Mouse (Mus musculus) liver, adult 2 months (tissue): ENCODE data around the gene Ntm.

Experiments used
- CTCF ChIP-seq: fragments of 200-500 bp; IDR thresholded peaks from 2 replicates; pipeline ENCODE4 v1.5.1; 2011; ENCODE audit warnings: low read depth, low read length, control low read depth
- POLR2A ChIP-seq: fragments of 200-500 bp; IDR thresholded peaks from 2 replicates; pipeline ENCODE4 v1.6.1; 2011; ENCODE audit warnings: low read length, control low read depth; ENCODE audit not compliant: insufficient read depth; ENCODE audit errors: extremely low read depth

GRCm38 (mm10) chr9:29595321-29595720, 367.6 kb downstream of the Ntm start:
- TF ChIP-seq CTCF (no peak), POLR2A (no peak)
